Mouse (Mus musculus) erythroblast, embryonic 14.5 days (primary cell): ENCODE results near the gene Bmp6.

Source experiments
- GATA1 ChIP-seq: IDR thresholded peaks from 2 replicates; pipeline ENCODE4 v1.6.1; 2012; ENCODE audit warnings: low read length, inconsistent platforms, mixed read lengths
- TAL1 ChIP-seq: IDR thresholded peaks from 3 replicates; pipeline ENCODE4 v1.6.1; 2012; ENCODE audit warnings: low read length, inconsistent platforms, mixed read lengths

DNA sequence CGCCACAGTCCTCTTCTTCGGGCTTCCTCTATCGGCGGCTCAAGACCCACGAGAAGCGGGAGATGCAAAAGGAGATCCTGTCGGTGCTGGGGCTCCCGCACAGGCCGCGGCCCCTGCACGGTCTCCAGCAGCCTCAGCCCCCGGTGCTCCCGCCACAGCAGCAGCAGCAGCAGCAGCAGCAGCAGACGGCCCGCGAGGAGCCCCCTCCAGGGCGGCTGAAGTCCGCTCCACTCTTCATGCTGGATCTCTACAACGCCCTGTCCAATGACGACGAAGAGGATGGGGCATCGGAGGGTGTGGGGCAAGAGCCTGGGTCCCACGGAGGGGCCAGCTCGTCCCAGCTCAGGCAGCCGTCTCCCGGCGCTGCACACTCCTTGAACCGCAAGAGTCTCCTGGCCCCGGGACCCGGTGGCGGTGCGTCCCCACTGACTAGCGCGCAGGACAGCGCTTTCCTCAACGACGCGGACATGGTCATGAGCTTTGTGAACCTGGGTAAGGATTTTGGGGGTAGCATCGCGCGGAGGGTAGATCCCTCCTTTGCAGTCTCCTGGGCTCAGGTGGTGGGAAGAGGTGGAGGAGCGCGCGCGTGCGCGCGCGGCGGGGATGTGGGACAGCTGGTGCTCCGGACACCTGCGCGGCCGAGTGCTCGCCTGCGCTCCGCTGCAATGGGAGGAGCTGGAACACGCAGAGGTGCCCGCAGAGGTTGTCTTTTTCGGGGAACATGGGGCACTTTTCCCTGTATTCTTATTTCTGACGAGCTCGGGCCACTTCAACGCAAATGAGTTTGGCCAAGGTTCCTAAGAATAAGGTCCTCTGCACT is 1.4 kb downstream of the Bmp6 start:
- TF ChIP-seq TAL1 (no peak), GATA1 (no peak)
